Mouse (Mus musculus) urinary bladder, postnatal 10 days (tissue): ENCODE results near the gene Ddt.
"Not testable (repeated sequence)": the region's sequence is repeated elsewhere in the genome, so short reads cannot be mapped to it uniquely, and the experiment has no call there.

ENCODE experiments used
- DNase-seq: peaks from one replicate; pipeline ENCODE4 v3.0.0; 2022; ENCODE audit warnings: low spot score

Ddt gene

DNA sequence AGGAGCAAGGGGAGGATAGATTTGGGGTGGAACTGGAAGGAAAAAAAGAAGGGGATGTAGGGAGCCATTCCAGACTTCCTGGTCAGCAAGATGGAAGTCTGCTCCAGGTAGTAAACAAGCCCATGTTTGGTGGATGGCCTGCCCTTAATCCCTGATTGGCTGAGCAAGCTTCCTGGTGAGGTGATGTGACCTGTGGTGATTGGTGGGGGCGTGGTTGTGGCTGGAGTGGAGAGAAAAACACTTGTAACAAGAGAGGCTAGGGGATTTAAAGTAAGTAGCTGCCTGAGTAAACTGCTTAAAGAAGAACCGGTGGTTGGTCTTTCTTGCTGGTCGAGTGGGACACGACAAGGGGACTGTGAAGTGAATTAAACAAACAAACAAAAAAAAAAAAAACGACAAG is 5.5 kb downstream of the Ddt start:
- DNase-seq = not testable (repeated sequence)

DNA sequence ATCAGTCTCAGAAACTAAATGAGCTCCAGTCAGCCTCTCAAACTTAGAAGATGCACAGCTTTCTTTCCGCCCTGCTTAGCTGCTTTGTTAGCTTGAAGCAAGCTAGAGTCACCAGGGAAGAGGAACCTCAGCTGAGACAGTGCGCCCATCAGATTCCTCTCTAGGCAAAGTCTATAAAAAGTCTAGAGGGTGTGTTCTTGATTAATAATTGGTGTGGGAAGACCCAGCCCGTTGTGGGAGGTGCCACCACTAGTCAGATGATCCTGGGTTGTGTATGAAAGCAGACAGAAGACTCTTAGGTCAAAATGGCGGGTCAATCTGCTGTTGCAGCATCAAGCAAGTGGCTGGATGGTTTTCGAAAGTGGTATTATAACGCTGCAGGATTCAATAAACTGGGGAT is 6.4 kb downstream of the Ddt start:
- DNase-seq = no peak

DNA sequence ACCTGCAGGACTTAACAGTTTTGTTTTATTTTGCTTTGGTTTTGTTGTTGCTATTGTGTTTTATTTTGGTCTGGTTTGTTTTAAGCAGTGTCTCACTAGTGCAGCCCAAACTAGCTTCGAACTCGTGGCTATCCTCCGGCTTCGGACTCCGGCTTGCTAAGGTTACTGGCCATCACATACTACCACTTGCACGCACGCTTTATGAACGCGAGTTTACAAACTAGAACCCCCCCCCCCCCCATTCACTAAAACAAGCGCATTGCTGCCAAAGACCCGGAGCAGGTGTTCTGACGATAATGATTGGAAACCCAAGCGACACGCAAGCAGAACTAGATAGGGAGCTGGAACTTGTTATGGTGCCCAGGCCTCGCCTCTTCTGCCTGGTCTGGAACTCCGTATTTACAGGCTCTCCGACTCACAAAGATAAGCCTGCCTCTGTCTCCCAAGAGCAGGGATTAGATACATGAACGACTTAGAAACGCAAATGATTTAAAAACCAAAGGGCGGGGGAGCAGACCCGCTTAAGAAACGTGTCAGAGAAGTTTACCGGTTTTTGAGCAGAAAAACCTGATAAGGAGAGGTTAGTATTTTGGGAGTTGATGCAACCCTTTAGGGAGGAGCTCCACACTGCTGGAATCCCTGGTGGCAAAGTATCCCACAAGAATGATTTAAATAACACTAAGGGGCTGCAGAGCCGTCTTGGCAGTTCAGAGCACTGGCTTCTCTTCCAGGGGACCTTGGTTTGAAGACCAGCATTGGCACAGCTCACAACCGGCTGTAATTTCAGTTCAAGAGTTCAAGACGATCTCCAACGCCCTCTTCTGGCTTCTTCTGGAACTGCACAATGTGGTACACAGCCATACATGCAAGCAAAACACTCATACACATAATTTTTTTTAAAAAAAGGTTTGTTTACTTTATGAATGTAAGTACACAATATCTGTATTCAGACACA is 8.4 kb downstream of the Ddt start:
- DNase-seq = no peak

DNA sequence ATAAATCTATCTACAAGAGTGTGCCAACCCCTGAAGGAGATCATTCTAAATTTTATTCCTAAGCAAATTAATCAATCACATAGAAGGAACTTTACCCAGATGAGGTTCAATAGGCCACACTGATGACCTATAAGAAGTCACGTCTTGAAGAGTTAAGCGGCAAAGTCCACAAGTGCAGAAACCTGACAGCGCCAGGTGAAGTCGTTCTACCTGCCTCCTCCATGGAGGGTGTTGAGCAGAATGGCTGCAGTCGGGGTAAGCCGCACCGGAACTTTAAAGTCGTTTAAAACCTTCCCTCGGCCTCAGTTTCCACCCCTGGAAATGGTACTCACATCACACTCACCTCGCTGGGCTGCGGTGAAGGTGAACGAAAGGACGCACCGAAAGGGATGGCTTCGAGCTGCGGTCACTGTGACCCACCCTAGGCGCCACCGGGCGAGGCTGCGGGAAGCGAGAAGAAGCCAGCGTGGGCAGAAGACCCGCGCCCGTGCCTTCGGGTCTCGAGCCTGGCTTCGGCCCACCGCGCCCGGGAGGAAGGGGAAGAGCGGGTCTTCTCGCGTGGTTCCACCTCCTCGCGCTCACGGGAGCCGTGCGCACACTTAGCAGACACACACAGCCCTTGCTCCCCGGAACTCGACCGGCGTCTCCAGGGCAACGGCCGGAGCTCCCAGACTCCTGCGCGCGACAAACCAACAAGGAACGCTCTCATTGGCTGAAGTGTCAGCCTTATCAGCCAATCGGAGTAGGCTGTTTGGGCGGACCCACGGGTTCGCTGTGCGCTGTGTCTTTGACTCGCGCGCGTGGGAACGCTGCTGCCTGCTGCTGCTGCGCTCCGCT is 9.3 kb downstream of the Ddt start, which contains the start of gene Cabin1:
Cabin1 (minus strand) TSS at position 660 of the 837 bp plus-strand sequence.
- peak; percentile 93 for DNase-seq

DNA sequence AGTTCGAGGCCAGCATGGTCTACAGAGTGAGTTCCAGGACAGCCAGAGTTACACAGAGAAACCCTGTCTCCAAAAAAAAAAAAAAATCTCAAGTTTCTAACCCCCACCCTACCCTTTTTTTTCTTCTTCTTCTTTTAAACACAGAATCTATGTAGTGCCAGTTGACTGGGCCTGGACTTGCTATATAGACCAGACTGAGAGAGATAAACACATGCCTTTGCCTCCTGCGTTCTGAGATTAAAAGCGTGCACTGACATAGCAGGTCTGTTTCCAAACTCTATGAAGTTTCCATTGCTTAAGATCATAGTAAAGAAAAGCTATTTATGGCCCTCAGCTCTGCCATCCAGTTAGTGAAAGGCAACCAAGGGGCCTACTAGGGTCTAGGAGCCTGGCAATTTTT is 10.8 kb downstream of the Ddt start:
- no peak for DNase-seq

DNA sequence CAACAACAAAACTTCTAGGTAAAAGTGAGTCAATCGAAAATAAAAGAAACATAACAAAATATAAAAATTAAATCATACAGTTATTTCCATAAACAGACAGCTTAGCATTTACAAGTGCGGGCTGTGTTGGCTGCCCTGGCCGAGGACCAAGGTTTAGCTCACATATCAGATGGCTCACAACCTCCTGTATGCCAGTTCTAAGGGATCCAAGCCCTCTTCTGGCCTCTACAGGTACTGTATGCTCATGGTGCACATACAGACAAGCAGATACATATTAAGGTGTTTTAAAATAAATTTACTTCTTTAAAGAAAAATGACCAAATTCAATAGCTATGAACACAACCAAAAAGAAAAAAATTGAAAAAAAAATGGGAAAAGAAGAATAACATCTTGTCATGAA is 12.9 kb downstream of the Ddt start:
- DNase-seq = no peak

DNA sequence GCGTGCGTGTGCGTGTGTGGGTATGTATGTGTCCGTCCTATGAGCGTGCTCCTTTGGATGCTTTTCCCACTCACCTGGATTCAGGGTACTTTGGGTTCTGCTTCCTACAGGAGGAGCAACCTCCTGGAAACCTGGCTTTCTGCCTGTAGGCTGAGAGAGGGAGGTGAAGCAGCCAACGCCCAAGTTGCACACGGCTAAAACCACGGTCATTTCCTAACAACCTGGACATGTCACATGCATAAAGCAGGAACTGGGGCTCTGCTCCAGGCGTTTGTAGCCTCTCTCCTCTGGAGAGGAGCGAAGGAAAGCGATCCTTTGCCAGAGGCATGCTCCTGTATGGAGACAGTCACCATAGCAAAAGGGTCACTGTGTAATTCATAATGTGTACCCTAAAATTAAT is 16.5 kb downstream of the Ddt start:
- no peak for DNase-seq

DNA sequence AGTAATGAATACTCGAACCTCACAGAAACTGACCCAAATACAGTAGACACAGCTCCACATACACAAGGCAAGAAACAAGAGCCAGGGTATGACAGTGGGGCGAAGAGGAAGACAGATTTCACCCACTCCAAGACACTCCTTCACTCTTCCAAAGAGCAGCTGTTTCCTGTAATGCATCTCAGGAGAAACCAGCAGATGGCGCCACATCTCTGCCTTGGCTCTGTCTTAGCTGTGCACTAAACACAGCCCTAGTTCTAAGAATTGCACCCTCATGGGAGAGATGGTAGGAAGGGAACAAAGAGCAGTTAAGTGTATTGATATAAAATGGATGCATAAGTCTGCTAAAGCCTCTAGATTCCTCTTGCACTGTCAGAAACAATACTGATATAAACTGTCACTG is 29.2 kb downstream of the Ddt start:
- no peak for DNase-seq

DNA sequence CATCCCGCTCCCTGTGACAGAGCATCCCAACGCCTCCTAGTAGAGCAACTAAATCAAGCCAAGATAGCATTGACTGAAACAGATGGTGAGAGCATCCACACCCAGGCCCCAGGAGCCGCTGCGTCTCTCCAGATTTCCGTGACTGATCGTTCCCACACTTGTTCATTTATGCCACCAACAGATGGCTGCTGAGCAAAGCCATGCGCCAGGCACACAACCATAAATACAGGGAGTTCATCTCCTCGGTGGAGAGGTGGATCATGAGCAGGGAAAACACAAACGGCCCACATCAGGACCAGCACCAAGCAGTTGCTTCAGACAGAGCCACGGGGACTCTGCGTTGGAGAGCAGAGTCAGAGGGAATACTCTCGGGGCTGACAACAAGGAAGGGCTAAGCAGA is 29.8 kb downstream of the Ddt start:
- DNase-seq = no peak

DNA sequence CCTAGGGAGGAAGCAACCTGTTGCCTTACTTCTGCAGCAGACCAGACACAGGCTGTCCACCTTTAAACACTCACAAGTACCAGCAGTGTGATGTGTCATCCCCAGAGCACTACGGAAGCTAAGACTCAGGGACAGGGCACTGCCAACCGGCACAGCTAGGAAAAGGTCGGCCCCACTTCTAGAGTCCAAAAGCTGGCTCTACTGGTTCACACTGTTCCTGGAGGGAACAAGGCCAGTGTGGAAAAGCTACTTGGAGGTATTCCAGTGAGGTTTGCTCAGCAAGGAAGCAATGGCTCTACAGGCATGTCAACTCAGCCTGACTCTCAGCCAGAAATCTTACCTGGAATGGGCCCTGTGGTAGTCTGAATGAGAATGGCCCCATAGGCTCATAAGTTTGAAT is 32.3 kb downstream of the Ddt start:
- no peak for DNase-seq

DNA sequence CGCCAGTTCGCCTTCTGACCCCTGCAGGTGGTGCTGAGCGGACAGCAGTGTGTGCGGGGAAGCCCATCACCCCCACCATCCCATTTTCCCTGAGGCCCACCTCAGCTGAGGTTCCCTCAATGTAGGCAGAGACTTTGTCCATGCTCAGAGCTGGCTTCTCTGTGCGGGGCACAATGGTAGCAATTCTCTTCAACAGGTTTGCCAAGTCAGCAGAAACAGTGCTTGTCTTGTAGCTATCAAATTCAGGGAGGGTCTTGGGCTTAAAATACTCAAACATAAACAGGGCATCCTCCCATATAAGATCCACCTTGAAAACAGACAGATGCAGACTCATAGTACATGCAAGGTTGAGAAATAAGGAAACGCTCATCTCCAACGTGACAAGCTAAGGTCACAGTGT is 47.8 kb downstream of the Ddt start:
- DNase-seq = no peak
